Mouse (Mus musculus): Measurements from ENCODE around the gene Tox2. TPM values are rescaled to one million over a fixed set of nuclear protein-coding genes. Genes with fewer than 3 reads are reported as not detected.

Gene Tox2
- polyA plus RNA-seq (2012; rRNA removed) = 46.1 and 46.3 TPM in 2 replicates

DNA sequence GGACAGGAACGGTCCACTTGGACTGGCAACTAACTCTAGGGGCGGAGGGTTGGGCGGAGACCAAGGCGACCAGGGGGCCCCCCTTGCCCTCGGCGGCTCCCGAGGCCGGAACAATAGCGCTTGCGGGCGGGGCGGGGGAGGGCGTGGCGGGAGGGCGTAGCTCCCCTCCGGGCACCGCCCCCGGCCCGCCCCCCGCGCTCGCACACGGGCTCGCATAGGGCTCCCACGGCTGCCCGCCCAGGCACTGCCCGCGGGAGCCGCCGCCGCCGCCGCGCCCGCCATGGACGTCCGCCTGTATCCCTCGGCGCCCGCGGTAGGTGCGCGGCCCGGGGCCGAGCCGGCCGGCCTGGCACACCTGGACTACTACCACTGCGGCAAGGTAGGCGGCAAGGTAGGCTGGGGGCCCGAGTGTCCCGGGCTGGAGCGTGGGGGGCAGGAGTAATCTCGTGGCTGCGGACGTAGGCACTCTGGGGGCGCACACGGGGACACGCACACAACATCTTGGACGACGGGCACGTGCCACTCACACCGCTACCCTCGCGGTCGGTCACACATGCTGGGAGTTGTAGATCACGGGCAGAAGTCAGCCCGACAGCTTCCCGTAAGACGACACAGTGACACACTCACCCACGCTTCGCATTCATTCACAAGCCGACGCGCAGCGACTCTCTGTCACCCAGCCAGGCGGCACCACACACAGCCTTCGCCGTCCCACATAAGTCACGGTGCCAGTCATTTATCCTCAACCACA, at the start of gene Tox2:
Gene Tox2 (plus strand): TSS at position 242 of the 751 bp plus-strand sequence.

Other genes with a start within 250 kb of the Tox2 start
- gene Sgk2, start 215.8 kb upstream of the Tox2 start, polyA plus RNA-seq (2012; rRNA removed) = 0.02 and 0.09 TPM in 2 replicates
- 34.6 and 36.9 TPM in 2 replicates for gene Ift52, start 185.8 kb upstream of the Tox2 start, polyA plus RNA-seq (2012; rRNA removed)
- gene Mybl2, start 148.4 kb upstream of the Tox2 start, polyA plus RNA-seq (2012; rRNA removed) = 15.0 and 16.9 TPM in 2 replicates
- 0.13 TPM in 1 of 2 replicates, not detected in the other for gene Gtsf1l, start 115.3 kb upstream of the Tox2 start, polyA plus RNA-seq (2012; rRNA removed)
- 0.49 and 2.0 TPM in 2 replicates for gene Jph2, start 194.9 kb downstream of the Tox2 start, polyA plus RNA-seq (2012; rRNA removed)
- 26.3 and 29.2 TPM in 2 replicates for gene Oser1, start 221.6 kb downstream of the Tox2 start, polyA plus RNA-seq (2012; rRNA removed)
- gene Gdap1l1, start 235.4 kb downstream of the Tox2 start, polyA plus RNA-seq (2012; rRNA removed) = 117 and 118 TPM in 2 replicates